Mouse (Mus musculus): ENCODE measurements around the gene Large2. TPM values are rescaled to one million over a fixed set of nuclear protein-coding genes. Genes with fewer than 3 reads are reported as not detected.

Large2 gene
- polyA plus RNA-seq, 1 experiment from 2014 or later: 7.0 TPM

- Histone ChIP-seq H3K27ac (no peak overlapping the region), H3K27me3 (no peaks in the 10 kb centered on the region), H3K4me1 (no peaks in the 10 kb centered on the region), H3K9me3 (replicated peaks) (no peaks in the 10 kb centered on the region), H3K9ac (no peak overlapping the region), H3K4me2 (replicated peaks) (no peak overlapping the region), H3K4me3 (no peak overlapping the region), H3K36me3 (peaks cover 67% of the 10 kb centered on the region)
- WGBS: 90% methylated on average over 6 of the region's 6 CpGs
- no peak for ATAC-seq (ENCODE audit: low FRiP score)
These were observed 12.0 kb downstream of the Large2 start for GRCm38 (mm10) chr2:92362571-92363228.

- peaks cover 75% of the 10 kb centered on the region for H3K36me3 ChIP-seq
- no peak overlapping the region for H3K4me2 ChIP-seq (replicated peaks)
- ATAC-seq (ENCODE audit: low FRiP score): no peak
- H3K27ac ChIP-seq: no peak overlapping the region
- 85% methylated on average over 8 of the region's 8 CpGs for WGBS
- no peaks in the 10 kb centered on the region for H3K27me3 ChIP-seq
- H3K4me1 ChIP-seq: no peaks in the 10 kb centered on the region
- H3K9me3 ChIP-seq (replicated peaks): no peaks in the 10 kb centered on the region
- H3K9ac ChIP-seq: no peak overlapping the region
- H3K4me3 ChIP-seq: no peak overlapping the region
These were observed 12.9 kb downstream of the Large2 start for GRCm38 (mm10) chr2:92361795-92362194.

- no peaks in the 10 kb centered on the region for H3K27me3 ChIP-seq
- H3K4me1 ChIP-seq: no peaks in the 10 kb centered on the region
- peak; percentile 39; the same call in 1 of the 2 replicates for ATAC-seq (ENCODE audit: low FRiP score)
- H3K27ac ChIP-seq: no peak overlapping the region
- H3K4me2 ChIP-seq (replicated peaks): no peak overlapping the region
- WGBS: 25% methylated on average over 12 of the region's 12 CpGs
- H3K36me3 ChIP-seq: peaks cover 71% of the 10 kb centered on the region
- H3K9ac ChIP-seq: no peak overlapping the region
- H3K4me3 ChIP-seq: no peak overlapping the region
- H3K9me3 ChIP-seq (replicated peaks): no peaks in the 10 kb centered on the region
These were observed 13.8 kb downstream of the Large2 start for GRCm38 (mm10) chr2:92360893-92361292.

- WGBS: 72% methylated on average over 25 of the region's 25 CpGs
- no peak overlapping the region for H3K27ac ChIP-seq
- no peaks in the 10 kb centered on the region for H3K4me1 ChIP-seq
- H3K4me2 ChIP-seq (replicated peaks): no peak overlapping the region
- H3K4me3 ChIP-seq: no peak overlapping the region
- H3K27me3 ChIP-seq: no peaks in the 10 kb centered on the region
- H3K9me3 ChIP-seq (replicated peaks): no peaks in the 10 kb centered on the region
- no peak for ATAC-seq (ENCODE audit: low FRiP score)
- no peak overlapping the region for H3K9ac ChIP-seq
- H3K36me3 ChIP-seq: peaks cover 67% of the 10 kb centered on the region
These were observed 14.4 kb downstream of the Large2 start for GRCm38 (mm10) chr2:92360186-92360823.

GRCm38 (mm10) chr2:92359301-92359700 lies 15.4 kb downstream of the Large2 start:
- no peaks in the 10 kb centered on the region for H3K9me3 ChIP-seq (replicated peaks)
- H3K27me3 ChIP-seq: no peaks in the 10 kb centered on the region
- no peak for ATAC-seq (ENCODE audit: low FRiP score)
- no peak overlapping the region for H3K27ac ChIP-seq
- H3K4me3 ChIP-seq: no peak overlapping the region
- no peak overlapping the region for H3K4me2 ChIP-seq (replicated peaks)
- no peaks in the 10 kb centered on the region for H3K4me1 ChIP-seq
- peaks cover 67% of the 10 kb centered on the region for H3K36me3 ChIP-seq
- 89% methylated on average over 2 of the region's 2 CpGs for WGBS
- no peak overlapping the region for H3K9ac ChIP-seq

GRCm38 (mm10) chr2:92354224-92354623 lies 20.4 kb downstream of the Large2 start:
- no peak for ATAC-seq (ENCODE audit: low FRiP score)
- no peaks in the 10 kb centered on the region for H3K9me3 ChIP-seq (replicated peaks)
- no peak overlapping the region for H3K9ac ChIP-seq
- H3K4me3 ChIP-seq: no peak overlapping the region
- WGBS: 59% methylated on average over 6 of the region's 6 CpGs
- no peak overlapping the region for H3K4me2 ChIP-seq (replicated peaks)
- peaks cover 63% of the 10 kb centered on the region for H3K36me3 ChIP-seq
- H3K27me3 ChIP-seq: no peaks in the 10 kb centered on the region
- H3K4me1 ChIP-seq: no peaks in the 10 kb centered on the region
- no peak overlapping the region for H3K27ac ChIP-seq

GRCm38 (mm10) chr2:92353402-92353801 lies 21.3 kb downstream of the Large2 start:
- H3K27ac ChIP-seq: no peak overlapping the region
- WGBS: 26% methylated on average over 5 of the region's 5 CpGs
- H3K27me3 ChIP-seq: no peaks in the 10 kb centered on the region
- H3K4me3 ChIP-seq: no peak overlapping the region
- no peak for ATAC-seq (ENCODE audit: low FRiP score)
- peaks cover 63% of the 10 kb centered on the region for H3K36me3 ChIP-seq
- no peaks in the 10 kb centered on the region for H3K9me3 ChIP-seq (replicated peaks)
- no peak overlapping the region for H3K9ac ChIP-seq
- no peak overlapping the region for H3K4me2 ChIP-seq (replicated peaks)
- no peaks in the 10 kb centered on the region for H3K4me1 ChIP-seq

GRCm38 (mm10) chr2:92350686-92351085 lies 24.0 kb downstream of the Large2 start:
- no peak overlapping the region for H3K4me3 ChIP-seq
- no peak overlapping the region for H3K4me2 ChIP-seq (replicated peaks)
- 75% methylated on average over 5 of the region's 5 CpGs for WGBS
- H3K4me1 ChIP-seq: no peaks in the 10 kb centered on the region
- no peaks in the 10 kb centered on the region for H3K27me3 ChIP-seq
- H3K9ac ChIP-seq: no peak overlapping the region
- no peak for ATAC-seq (ENCODE audit: low FRiP score)
- H3K36me3 ChIP-seq: peaks cover 64% of the 10 kb centered on the region
- no peak overlapping the region for H3K27ac ChIP-seq
- no peaks in the 10 kb centered on the region for H3K9me3 ChIP-seq (replicated peaks)

GRCm38 (mm10) chr2:92349589-92350425 lies 24.9 kb downstream of the Large2 start:
- H3K36me3 ChIP-seq: peaks cover 69% of the 10 kb centered on the region
- 68% methylated on average over 6 of the region's 6 CpGs for WGBS
- no peaks in the 10 kb centered on the region for H3K27me3 ChIP-seq

GRCm38 (mm10) chr2:92347191-92347590 lies 27.5 kb downstream of the Large2 start:
- Histone ChIP-seq H3K36me3 (peaks cover 68% of the 10 kb centered on the region), H3K27me3 (no peaks in the 10 kb centered on the region)
- 87% methylated on average over 2 of the region's 2 CpGs for WGBS

More at GRCm38 (mm10) chr2:92349589-92350425, 24.9 kb downstream of the Large2 start:
- Histone ChIP-seq H3K4me3 (no peak overlapping the region), H3K9me3 (replicated peaks) (no peaks in the 10 kb centered on the region), H3K27ac (no peak overlapping the region), H3K4me2 (replicated peaks) (no peak overlapping the region), H3K4me1 (no peaks in the 10 kb centered on the region), H3K9ac (no peak overlapping the region)
- ATAC-seq (ENCODE audit: low FRiP score): no peak

GRCm38 (mm10) chr2:92342418-92342817 lies 32.3 kb downstream of the Large2 start:
- Histone ChIP-seq H3K27me3 (no peaks in the 10 kb centered on the region), H3K27ac (no peak overlapping the region), H3K9ac (no peak overlapping the region), H3K9me3 (replicated peaks) (no peaks in the 10 kb centered on the region), H3K4me1 (no peaks in the 10 kb centered on the region), H3K4me2 (replicated peaks) (no peak overlapping the region), H3K4me3 (no peak overlapping the region), H3K36me3 (peaks cover 46% of the 10 kb centered on the region)
- ATAC-seq (ENCODE audit: low FRiP score): no peak

More at GRCm38 (mm10) chr2:92347191-92347590, 27.5 kb downstream of the Large2 start:
- no peak overlapping the region for H3K4me2 ChIP-seq (replicated peaks)
- no peaks in the 10 kb centered on the region for H3K4me1 ChIP-seq
- no peak overlapping the region for H3K27ac ChIP-seq
- ATAC-seq (ENCODE audit: low FRiP score): no peak
- no peak overlapping the region for H3K9ac ChIP-seq
- H3K4me3 ChIP-seq: no peak overlapping the region
- no peaks in the 10 kb centered on the region for H3K9me3 ChIP-seq (replicated peaks)

- Histone ChIP-seq H3K4me2 (replicated peaks) (no peak overlapping the region), H3K36me3 (peaks cover 49% of the 10 kb centered on the region), H3K27ac (no peak overlapping the region), H3K9ac (no peak overlapping the region), H3K4me1 (no peaks in the 10 kb centered on the region), H3K9me3 (replicated peaks) (no peaks in the 10 kb centered on the region), H3K27me3 (no peaks in the 10 kb centered on the region), H3K4me3 (no peak overlapping the region)
- WGBS: 94% methylated on average over 2 of the region's 2 CpGs
- no peak for ATAC-seq (ENCODE audit: low FRiP score)
These were observed 42.8 kb downstream of the Large2 start for GRCm38 (mm10) chr2:92331871-92332270.
